Mouse (Mus musculus) lung, embryonic 16.5 days (tissue): ENCODE measurements around the gene Pitpna. TPM values are rescaled to one million over a fixed set of nuclear protein-coding genes. Genes with fewer than 3 reads are reported as not detected.

Experiments
- ATAC-seq: fragments of 200-750 bp; cut with Nextera tagmentation; 2 replicates; pipeline ENCODE4 v1.8.0; 2017; ENCODE audit warnings: low read depth, mild to moderate bottlenecking, moderate library complexity
- H3K27ac ChIP-seq: fragments of 300-500 bp; sonication (generic); 2 replicates; pipeline ENCODE4 v1.5.1; 2014; ENCODE audit warnings: mild to moderate bottlenecking, control low read depth, low read length
- H3K27me3 ChIP-seq: fragments of 300-500 bp; sonication (generic); 2 replicates; pipeline ENCODE4 v1.6.1; 2014; ENCODE audit warnings: low read depth, low read length, mixed read lengths; ENCODE audit not compliant: control insufficient read depth, insufficient read depth
- H3K36me3 ChIP-seq: fragments of 300-500 bp; sonication (generic); 2 replicates; pipeline ENCODE4 v1.6.1; 2014; ENCODE audit warnings: low read length; ENCODE audit not compliant: control insufficient read depth, insufficient read depth
- H3K4me1 ChIP-seq: fragments of 300-500 bp; sonication (generic); replicated peaks from 2 replicates; pipeline ENCODE4 v1.6.1; 2014; ENCODE audit warnings: low read length, mixed read lengths; ENCODE audit not compliant: control insufficient read depth, insufficient read depth
- H3K4me2 ChIP-seq: fragments of 300-500 bp; sonication (generic); 2 replicates; pipeline ENCODE4 v1.6.1; 2014; ENCODE audit warnings: low read depth, low read length, control low read depth
- H3K4me3 ChIP-seq: fragments of 300-500 bp; sonication (generic); 2 replicates; pipeline ENCODE4 v1.5.1; 2014; ENCODE audit warnings: mild to moderate bottlenecking, low read length, control low read depth
- H3K9ac ChIP-seq: fragments of 300-500 bp; sonication (generic); 2 replicates; pipeline ENCODE4 v1.6.1; 2014; ENCODE audit warnings: low read length, control low read depth
- H3K9me3 ChIP-seq: fragments of 300-500 bp; sonication (generic); 2 replicates; pipeline ENCODE4 v1.6.1; 2016; ENCODE audit warnings: low read length; ENCODE audit not compliant: control insufficient read depth
- WGBS: fragments of 180-500 bp; shearing (Covaris S2); extraction: QIAGEN DNeasy Blood & Tissue Kit; methylation state at CpG from one replicate; pipeline ENCODE4 v1.1.7; 2014; 5-methylcytosine and 5-hydroxymethylcytosine counted together
- polyA plus RNA-seq: library from polyadenylated mRNA; unstranded; fragments of >200 nt; fragmentation: Nextera tagmentation; extraction: Ambion mirVana; gene quantifications from 2 replicates; pipeline ENCODE4 v1.2.1, GENCODE M21; 2015

The Pitpna gene
- polyA plus RNA-seq, 1 experiment from 2014 or later: 63.7 TPM

GRCm38 (mm10) chr11:75619133-75619532 is 31.2 kb downstream of the Pitpna start:
- Histone ChIP-seq H3K27ac (peak overlapping the region; percentile 72; the same call in 1 of the 2 replicates), H3K9ac (no peak overlapping the region), H3K27me3 (no peaks in the 10 kb centered on the region), H3K9me3 (no peaks in the 10 kb centered on the region), H3K4me2 (no peak overlapping the region), H3K4me1 (0 out of 2 replicates have a peak, but pooled peaks cover 2% of the 10 kb centered on the region), H3K4me3 (no peak overlapping the region), H3K36me3 (peaks cover 23% of the 10 kb centered on the region)
- 87% methylated on average over 5 of the region's 5 CpGs for WGBS
- no peak for ATAC-seq

DNA sequence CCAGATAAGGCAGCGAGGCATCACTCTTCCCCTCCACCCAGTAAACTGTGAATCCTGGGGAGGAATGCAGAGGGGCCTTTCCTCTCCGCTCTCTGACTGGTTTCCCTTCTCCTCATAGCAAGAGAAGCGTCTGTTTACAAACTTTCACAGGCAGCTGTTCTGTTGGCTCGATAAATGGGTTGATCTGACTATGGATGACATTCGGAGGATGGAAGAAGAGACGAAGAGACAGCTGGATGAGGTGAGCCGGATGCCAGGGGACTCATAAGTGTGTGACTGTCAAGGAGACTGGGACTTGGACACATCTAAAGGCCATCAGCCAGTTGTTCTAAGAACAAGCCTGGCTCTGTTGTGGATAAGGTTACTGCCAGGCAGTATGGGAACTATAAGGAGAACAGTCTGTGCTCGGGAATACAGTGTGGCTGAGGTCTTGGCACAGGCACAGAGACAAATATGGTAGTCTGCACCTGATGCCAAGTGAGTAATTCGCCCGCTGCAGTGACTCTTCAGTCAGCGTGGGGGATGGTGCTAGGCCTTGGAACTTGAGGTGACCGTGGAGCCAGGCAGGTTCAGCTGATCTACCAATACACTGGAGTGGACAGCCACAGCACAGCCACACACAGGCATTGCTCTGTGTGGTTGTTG is 32.4 kb downstream of the Pitpna start:
- Histone ChIP-seq H3K4me2 (no peak overlapping the region), H3K27me3 (no peaks in the 10 kb centered on the region), H3K9ac (no peak overlapping the region), H3K9me3 (no peaks in the 10 kb centered on the region), H3K27ac (peak overlapping the region; percentile 72), H3K4me1 (0 out of 2 replicates have a peak, but pooled peaks cover 2% of the 10 kb centered on the region), H3K36me3 (peaks cover 19% of the 10 kb centered on the region), H3K4me3 (no peak overlapping the region)
- WGBS: 50% methylated on average over 12 of the region's 12 CpGs
- peak; percentile 66 for ATAC-seq

GRCm38 (mm10) chr11:75621426-75621825 is 33.5 kb downstream of the Pitpna start:
- H3K27ac ChIP-seq: peak overlapping the region; percentile 76
- H3K4me3 ChIP-seq: no peak overlapping the region
- ATAC-seq: no peak
- peaks cover 24% of the 10 kb centered on the region for H3K36me3 ChIP-seq
- H3K9me3 ChIP-seq: no peaks in the 10 kb centered on the region
- no peak overlapping the region for H3K9ac ChIP-seq
- H3K27me3 ChIP-seq: no peaks in the 10 kb centered on the region
- H3K4me1 ChIP-seq: 0 out of 2 replicates have a peak, but pooled peaks cover 2% of the 10 kb centered on the region
- 78% methylated on average over 2 of the region's 2 CpGs for WGBS
- no peak overlapping the region for H3K4me2 ChIP-seq

DNA sequence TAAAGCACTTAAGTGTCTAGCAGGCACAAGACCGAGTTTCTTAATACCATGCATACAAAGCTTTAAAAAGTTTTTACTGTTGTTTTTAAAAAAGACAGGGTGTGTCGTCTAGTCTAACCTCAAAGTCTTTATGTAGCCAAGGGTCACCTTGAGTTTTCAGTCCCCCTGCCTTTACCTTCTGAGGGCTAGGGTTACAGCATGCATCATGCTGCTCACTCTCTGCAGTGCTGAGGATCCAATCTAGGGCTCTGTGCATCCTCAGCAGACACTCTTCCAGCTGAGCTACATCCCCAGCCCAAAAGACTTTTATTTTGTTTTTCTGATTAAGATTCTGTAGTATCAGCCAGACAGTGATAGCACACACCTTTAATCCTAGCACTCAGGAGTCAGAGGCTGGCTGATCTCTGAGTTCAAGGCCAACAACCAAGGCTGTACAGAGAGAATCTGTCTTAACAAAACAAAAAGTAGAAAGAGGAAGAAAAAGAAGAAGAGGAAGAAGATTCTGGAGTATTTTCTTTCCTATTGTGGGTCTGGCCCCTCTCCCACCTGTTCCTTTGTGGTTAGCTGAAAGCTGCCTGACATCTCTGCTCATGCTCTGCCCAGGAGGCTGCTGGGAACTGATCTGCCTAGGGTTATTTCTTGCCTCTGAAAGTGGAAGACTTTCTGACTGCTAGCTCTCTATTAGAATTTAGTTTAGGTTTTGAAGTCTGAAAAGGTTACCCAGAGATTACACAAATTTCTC is 34.9 kb downstream of the Pitpna start:
- Histone ChIP-seq H3K9ac (no peak overlapping the region), H3K4me2 (no peak overlapping the region), H3K36me3 (peaks cover 25% of the 10 kb centered on the region), H3K27ac (no peak overlapping the region; the same call in 1 of the 2 replicates), H3K9me3 (no peaks in the 10 kb centered on the region), H3K4me1 (0 out of 2 replicates have a peak, but pooled peaks cover 2% of the 10 kb centered on the region), H3K4me3 (no peak overlapping the region), H3K27me3 (no peaks in the 10 kb centered on the region)
- ATAC-seq: no peak
- WGBS: 87% methylated on average over 2 of the region's 2 CpGs

DNA sequence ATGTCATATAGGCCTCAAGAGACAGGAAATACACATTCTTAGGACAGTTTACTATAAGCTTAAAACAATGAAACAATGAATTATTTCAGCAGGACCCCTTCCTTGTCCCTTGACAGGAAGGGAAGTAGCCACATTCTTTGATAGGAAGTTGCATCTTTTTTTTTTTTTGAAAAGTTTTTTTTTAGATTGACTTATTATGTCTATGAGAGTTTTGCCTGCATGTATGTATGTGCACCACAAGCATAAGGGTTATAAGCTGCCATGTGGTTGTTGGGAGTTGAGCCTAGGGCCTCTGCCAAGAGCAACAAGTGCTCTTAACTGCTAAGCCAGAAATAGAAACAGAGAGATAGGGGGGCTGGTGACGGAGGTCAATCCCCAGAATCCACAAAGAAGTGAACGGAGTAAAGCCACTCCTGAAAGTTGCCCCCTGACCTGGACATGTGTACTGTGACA is 36.2 kb downstream of the Pitpna start:
- peak overlapping the region; percentile 36 for H3K27ac ChIP-seq
- H3K9me3 ChIP-seq: no peaks in the 10 kb centered on the region
- peak; percentile 37; the same call in 1 of the 2 replicates for ATAC-seq
- no peak overlapping the region for H3K9ac ChIP-seq
- H3K36me3 ChIP-seq: peaks cover 26% of the 10 kb centered on the region
- H3K4me1 ChIP-seq: 0 out of 2 replicates have a peak, but pooled peaks cover 2% of the 10 kb centered on the region
- no peaks in the 10 kb centered on the region for H3K27me3 ChIP-seq
- WGBS: 39% methylated on average over 2 of the region's 2 CpGs
- no peak overlapping the region for H3K4me3 ChIP-seq
- H3K4me2 ChIP-seq: no peak overlapping the region

DNA sequence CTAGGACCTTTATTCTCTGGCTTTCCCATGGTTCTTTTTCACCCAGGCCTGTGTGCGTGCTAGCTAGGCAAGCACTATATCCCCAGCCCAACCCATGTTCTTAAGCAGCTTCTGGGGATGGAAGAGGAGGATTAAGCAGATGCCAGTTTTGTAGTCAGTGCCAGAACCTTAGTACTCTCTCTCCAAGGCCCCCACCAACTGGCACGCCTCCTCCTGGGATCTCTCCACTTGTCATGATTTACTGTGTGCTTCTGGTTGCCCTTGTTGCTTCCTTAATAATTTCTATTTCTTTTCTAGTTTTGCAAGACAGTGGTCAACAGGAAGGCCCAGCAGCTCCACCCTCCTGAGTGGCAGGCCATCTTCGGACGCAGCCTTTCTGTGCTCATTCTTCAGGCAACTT is 37.9 kb downstream of the Pitpna start:
- 86% methylated on average over 4 of the region's 4 CpGs for WGBS
- Histone ChIP-seq H3K27ac (no peak overlapping the region), H3K36me3 (peaks cover 20% of the 10 kb centered on the region)

DNA sequence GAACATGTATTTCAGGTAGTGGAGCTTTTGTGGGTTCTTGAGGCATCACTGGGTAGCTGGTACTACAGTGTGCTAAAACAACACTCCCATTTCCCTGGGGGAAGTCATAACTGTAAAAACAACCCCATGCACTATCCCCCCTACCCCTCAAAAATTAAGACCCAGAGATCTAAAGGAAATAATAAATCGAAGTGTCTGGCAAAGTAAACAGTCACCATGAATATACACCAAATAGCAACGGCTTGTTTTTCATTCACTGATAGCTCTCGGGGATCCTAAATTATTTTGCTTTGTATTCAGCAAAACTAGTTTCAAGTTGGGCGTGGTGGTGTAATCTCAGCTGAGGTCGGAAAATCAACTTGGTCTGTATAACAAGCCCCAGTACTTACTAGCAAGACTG is 42.2 kb downstream of the Pitpna start:
- Histone ChIP-seq H3K9me3 (no peaks in the 10 kb centered on the region), H3K36me3 (peaks cover 17% of the 10 kb centered on the region), H3K27me3 (no peaks in the 10 kb centered on the region), H3K4me1 (peaks cover 12% of the 10 kb centered on the region), H3K4me2 (peak overlapping the region; percentile 77), H3K4me3 (peak overlapping the region; percentile 79), H3K27ac (peak overlapping the region; percentile 67), H3K9ac (peak overlapping the region; percentile 73)
- ATAC-seq: no peak
- WGBS: 4% methylated on average over 5 of the region's 5 CpGs

More for the DNA sequence above, 37.9 kb downstream of the Pitpna start:
- no peak overlapping the region for H3K4me3 ChIP-seq
- H3K9ac ChIP-seq: no peak overlapping the region
- no peak for ATAC-seq
- no peaks in the 10 kb centered on the region for H3K27me3 ChIP-seq
- H3K4me2 ChIP-seq: no peak overlapping the region
- H3K9me3 ChIP-seq: no peaks in the 10 kb centered on the region
- 0 out of 2 replicates have a peak, but pooled peaks cover 3% of the 10 kb centered on the region for H3K4me1 ChIP-seq

DNA sequence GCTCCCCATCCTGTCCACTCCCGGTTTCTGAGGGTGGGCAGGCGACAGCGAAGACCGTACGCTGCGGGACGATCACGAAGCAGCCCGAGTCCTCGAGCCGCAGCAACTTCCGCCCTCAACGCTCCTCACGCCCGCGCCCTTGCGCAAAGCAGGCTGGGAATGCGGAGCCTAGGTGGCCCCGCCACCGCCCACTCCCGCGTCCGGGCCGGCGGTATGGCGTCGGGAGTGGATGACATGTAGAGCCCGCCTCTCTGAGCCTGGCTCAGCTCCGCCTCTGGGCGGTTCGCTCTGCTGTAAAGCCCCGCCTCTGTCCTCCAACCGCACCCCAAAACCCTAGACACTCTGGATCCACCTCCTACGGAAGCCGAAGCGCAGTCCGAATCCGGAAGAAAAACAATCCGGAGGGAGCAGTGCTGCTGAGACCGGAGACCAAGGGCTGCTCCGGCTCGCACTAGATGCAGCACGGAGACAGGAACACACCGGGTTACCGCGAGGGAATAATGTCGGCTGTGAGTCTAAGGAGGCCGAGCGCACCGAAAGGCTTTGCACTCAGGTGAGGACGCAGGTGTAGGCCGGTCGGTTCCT is 42.8 kb downstream of the Pitpna start, which contains the start of gene Inpp5k:
Inpp5k (plus strand) TSS at position 344 of the 585 bp plus-strand sequence.
- no peaks in the 10 kb centered on the region for H3K9me3 ChIP-seq
- WGBS: under 1% methylated on average over 53 of the region's 53 CpGs
- peak within 1 kb of the TSS; percentile 82 for H3K9ac ChIP-seq
- H3K4me2 ChIP-seq: peak within 1 kb of the TSS; percentile 83
- peaks cover 12% of the 10 kb centered on the region for H3K36me3 ChIP-seq
- peaks cover 12% of the 10 kb centered on the region for H3K4me1 ChIP-seq
- ATAC-seq: peak; percentile 100
- peak within 1 kb of the TSS; percentile 79 for H3K4me3 ChIP-seq
- peak within 1 kb of the TSS; percentile 74 for H3K27ac ChIP-seq
- H3K27me3 ChIP-seq: no peaks in the 10 kb centered on the region
